In genomic region chr6:111256939-111257338, GRCm38 (mm10) we compare ENCODE assay signal across 25 mouse cellular contexts.
DNase-seq lines count a peak whose midpoint lies in the region; ATAC-seq lines count a peak whose summit lies in the region.
"Had no signal": no experiment of that assay in that cellular context is flagged by ENCODE, and none has a peak within 500 bp of the region (broad histone marks: within the 10 kb centered on the region; RNA-seq: fewer than 3 reads in every experiment).

No protein-coding gene starts in this region.

- no peaks in the 10 kb centered on the region for H3K4me1 ChIP-seq in forebrain, embryonic 13.5 days
- H3K4me1 ChIP-seq in forebrain, embryonic 11.5 days (replicated peaks; ENCODE audit: control insufficient read depth, insufficient read depth, low read length): no peaks in the 10 kb centered on the region
- no peaks in the 10 kb centered on the region for H3K4me1 ChIP-seq in limb, embryonic 11.5 days (ENCODE audit: control insufficient read depth, insufficient read depth, low read length)
- peaks cover 7% of the 10 kb centered on the region for H3K4me1 ChIP-seq in limb, embryonic 10.5 days
- no peaks in the 10 kb centered on the region for H3K4me1 ChIP-seq in kidney, embryonic 14.5 days (ENCODE audit: control insufficient read depth, insufficient read depth, low read length)
- no peaks in the 10 kb centered on the region for H3K4me1 ChIP-seq in limb, embryonic 13.5 days
- H3K4me1 ChIP-seq: embryonic facial prominence, embryonic 12.5 days; hindbrain, embryonic 10.5 days; limb, embryonic 12.5 days; liver, embryonic 15.5 days had no signal

- H3K9ac ChIP-seq in forebrain, embryonic 13.5 days: no peak overlapping the region
- no peak overlapping the region for H3K9ac ChIP-seq in forebrain, embryonic 11.5 days (ENCODE audit: low read length)
- H3K9ac ChIP-seq in limb, embryonic 11.5 days (ENCODE audit: low read length): no peak overlapping the region
- H3K9ac ChIP-seq in kidney, embryonic 14.5 days (ENCODE audit: low read depth, low read length): no peak overlapping the region
- H3K9ac ChIP-seq in limb, embryonic 13.5 days: no peak overlapping the region
- H3K9ac ChIP-seq: embryonic facial prominence, embryonic 12.5 days; limb, embryonic 12.5 days; liver, embryonic 15.5 days had no signal

- H3K4me3 ChIP-seq in forebrain, embryonic 13.5 days: no peak overlapping the region
- H3K4me3 ChIP-seq in forebrain, embryonic 11.5 days (ENCODE audit: low read depth, low read length): no peak overlapping the region
- no peak overlapping the region for H3K4me3 ChIP-seq in limb, embryonic 11.5 days (ENCODE audit: low read depth, low read length)
- H3K4me3 ChIP-seq in limb, embryonic 10.5 days: no peak overlapping the region
- H3K4me3 ChIP-seq in kidney, embryonic 14.5 days (ENCODE audit: low read length): no peak overlapping the region
- no peak overlapping the region for H3K4me3 ChIP-seq in limb, embryonic 13.5 days
- H3K4me3 ChIP-seq: embryonic facial prominence, embryonic 12.5 days; hindbrain, embryonic 10.5 days; left cerebral cortex, adult 2 months; limb, embryonic 12.5 days; liver, embryonic 15.5 days had no signal

- H3K9me3 ChIP-seq in forebrain, embryonic 13.5 days (replicated peaks): no peaks in the 10 kb centered on the region
- no peaks in the 10 kb centered on the region for H3K9me3 ChIP-seq in forebrain, embryonic 11.5 days (ENCODE audit: control insufficient read depth, low read length)
- no peaks in the 10 kb centered on the region for H3K9me3 ChIP-seq in limb, embryonic 11.5 days (ENCODE audit: control insufficient read depth, low read length)
- H3K9me3 ChIP-seq in limb, embryonic 10.5 days (replicated peaks): no peaks in the 10 kb centered on the region
- H3K9me3 ChIP-seq in kidney, embryonic 14.5 days (ENCODE audit: control insufficient read depth, low read length): no peaks in the 10 kb centered on the region
- H3K9me3 ChIP-seq in limb, embryonic 13.5 days: no peaks in the 10 kb centered on the region
- H3K9me3 ChIP-seq: embryonic facial prominence, embryonic 12.5 days; hindbrain, embryonic 10.5 days; limb, embryonic 12.5 days had no signal

- no peak for DNase-seq in forebrain, embryonic 11.5 days (ENCODE audit: low spot score)
- DNase-seq in limb, embryonic 11.5 days (ENCODE audit: low spot score): peak; percentile 21
- no peak for DNase-seq in limb, embryonic 10.5 days (ENCODE audit: low spot score)
- no peak for DNase-seq in layer of hippocampus, adult 11-12 months (ENCODE audit: low spot score)
- DNase-seq in natural killer cell, adult 2 months (ENCODE audit: low spot score in 2 of 2): no peak
- DNase-seq: adrenal gland, postnatal 25 days; cerebellum, adult 18-20 months; cerebellum, postnatal 36 days; gastrocnemius, postnatal 36 days; layer of hippocampus, adult 9-11 months; lung, postnatal 10 days; retina, postnatal 1 day; right cerebral cortex, postnatal 4 days had no signal

- WGBS in forebrain, embryonic 13.5 days: 97% methylated on average over 3 of the region's 3 CpGs
- WGBS in forebrain, embryonic 11.5 days: 94% methylated on average over 3 of the region's 3 CpGs
- WGBS in limb, embryonic 11.5 days: 48% methylated on average over 3 of the region's 3 CpGs
- WGBS in limb, embryonic 10.5 days: 69% methylated on average over 3 of the region's 3 CpGs
- 66% methylated on average over 3 of the region's 3 CpGs for WGBS in kidney, embryonic 14.5 days
- 43% methylated on average over 3 of the region's 3 CpGs for WGBS in limb, embryonic 13.5 days

- no peaks in the 10 kb centered on the region for H3K27me3 ChIP-seq in forebrain, embryonic 13.5 days
- no peaks in the 10 kb centered on the region for H3K27me3 ChIP-seq in forebrain, embryonic 11.5 days (ENCODE audit: control insufficient read depth, insufficient read depth, low read length)
- no peaks in the 10 kb centered on the region for H3K27me3 ChIP-seq in limb, embryonic 11.5 days (ENCODE audit: control insufficient read depth, insufficient read depth, low read length)
- H3K27me3 ChIP-seq in limb, embryonic 10.5 days (ENCODE audit: low read depth, poor library complexity, severe bottlenecking): no peaks in the 10 kb centered on the region
- H3K27me3 ChIP-seq in kidney, embryonic 14.5 days (ENCODE audit: control insufficient read depth, insufficient read depth, low read length): no peaks in the 10 kb centered on the region
- no peaks in the 10 kb centered on the region for H3K27me3 ChIP-seq in limb, embryonic 13.5 days
- H3K27me3 ChIP-seq: embryonic facial prominence, embryonic 12.5 days; limb, embryonic 12.5 days; liver, embryonic 15.5 days had no signal

- H3K36me3 ChIP-seq in forebrain, embryonic 13.5 days (ENCODE audit: poor library complexity, severe bottlenecking): no peaks in the 10 kb centered on the region
- no peaks in the 10 kb centered on the region for H3K36me3 ChIP-seq in forebrain, embryonic 11.5 days (ENCODE audit: control insufficient read depth, insufficient read depth, low read length)
- H3K36me3 ChIP-seq in limb, embryonic 11.5 days (ENCODE audit: control insufficient read depth, insufficient read depth, low read length): no peaks in the 10 kb centered on the region
- no peaks in the 10 kb centered on the region for H3K36me3 ChIP-seq in limb, embryonic 10.5 days
- H3K36me3 ChIP-seq in kidney, embryonic 14.5 days (ENCODE audit: control insufficient read depth, insufficient read depth, low read length): no peaks in the 10 kb centered on the region
- no peaks in the 10 kb centered on the region for H3K36me3 ChIP-seq in limb, embryonic 13.5 days
- H3K36me3 ChIP-seq: embryonic facial prominence, embryonic 12.5 days; G1E; hindbrain, embryonic 10.5 days; limb, embryonic 12.5 days; liver, embryonic 15.5 days had no signal

- ATAC-seq in forebrain, embryonic 13.5 days: peak; percentile 50; the same call in 1 of the 2 replicates
- no peak for ATAC-seq in forebrain, embryonic 11.5 days (replicated peaks; ENCODE audit: low FRiP score)
- ATAC-seq in limb, embryonic 11.5 days (ENCODE audit: insufficient number of reproducible peaks, low FRiP score, low TSS enrichment, low read depth): no peak
- ATAC-seq in kidney, embryonic 14.5 days (ENCODE audit: low FRiP score, low TSS enrichment): no peak
- ATAC-seq in limb, embryonic 13.5 days (ENCODE audit: low FRiP score, low read depth): 0 out of 2 replicates have a peak, but pooled peaks have one; percentile 32
- ATAC-seq: hindbrain, postnatal 0 days; intestine, postnatal 0 days; midbrain, embryonic 16.5 days had no signal

- no peak overlapping the region for H3K4me2 ChIP-seq in forebrain, embryonic 13.5 days
- no peak overlapping the region for H3K4me2 ChIP-seq in forebrain, embryonic 11.5 days (ENCODE audit: low read depth, low read length, severe bottlenecking)
- H3K4me2 ChIP-seq in limb, embryonic 11.5 days (ENCODE audit: low read depth, severe bottlenecking): no peak overlapping the region
- no peak overlapping the region for H3K4me2 ChIP-seq in kidney, embryonic 14.5 days (replicated peaks; ENCODE audit: low read depth, low read length)
- no peak overlapping the region for H3K4me2 ChIP-seq in limb, embryonic 13.5 days (replicated peaks)
- H3K4me2 ChIP-seq: embryonic facial prominence, embryonic 12.5 days; limb, embryonic 12.5 days; liver, embryonic 15.5 days had no signal

- H3K27ac ChIP-seq in forebrain, embryonic 13.5 days: no peak overlapping the region
- H3K27ac ChIP-seq in forebrain, embryonic 11.5 days (ENCODE audit: low read depth, low read length): no peak overlapping the region
- no peak overlapping the region for H3K27ac ChIP-seq in limb, embryonic 11.5 days (replicated peaks; ENCODE audit: low read depth, low read length)
- H3K27ac ChIP-seq in limb, embryonic 10.5 days: no peak overlapping the region
- peak overlapping the region; percentile 14; the same call in 1 of the 2 replicates for H3K27ac ChIP-seq in kidney, embryonic 14.5 days (ENCODE audit: low read depth, low read length)
- H3K27ac ChIP-seq in limb, embryonic 13.5 days: no peak overlapping the region
- H3K27ac ChIP-seq: embryonic facial prominence, embryonic 12.5 days; hindbrain, embryonic 10.5 days; hindbrain, postnatal 0 days; left cerebral cortex, adult 2 months; limb, embryonic 12.5 days; liver, embryonic 15.5 days had no signal

Comparison
In these comparisons a context has a peak if more than half of its experiments do, and no peak if none do; other contexts are left out.
1. ATAC-seq: peak in forebrain, embryonic 13.5 days (single experiment) and limb, embryonic 13.5 days (single experiment); none in forebrain, embryonic 11.5 days (single experiment), limb, embryonic 11.5 days (single experiment) and kidney, embryonic 14.5 days (single experiment).